Mouse (Mus musculus): Measurements from ENCODE around the gene Kif26a. TPM values are rescaled to one million over a fixed set of nuclear protein-coding genes. Genes with fewer than 3 reads are reported as not detected.

Kif26a gene
- polyA plus RNA-seq, 1 experiment, result not detected

DNA sequence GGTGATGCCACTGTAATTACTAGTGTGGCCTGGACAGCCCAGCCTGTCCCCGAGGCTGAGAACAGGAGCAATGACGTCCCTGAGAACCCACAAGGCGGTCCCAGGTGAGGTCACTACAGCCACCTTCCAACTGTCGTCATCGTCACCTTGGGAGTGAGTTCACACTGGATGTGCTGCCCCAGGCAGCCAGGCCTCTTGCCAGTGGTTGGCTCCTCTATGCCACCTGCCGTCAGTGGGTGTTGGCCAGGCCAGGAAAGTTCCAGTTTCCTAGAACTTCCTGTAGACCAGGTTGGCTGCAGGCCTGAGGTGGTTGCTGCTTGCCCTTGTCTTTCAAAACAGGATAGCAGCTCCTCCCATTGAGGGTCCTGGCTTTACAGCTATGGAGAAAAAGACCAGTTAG is 40.9 kb downstream of the Kif26a start:
- TF ChIP-seq POLR2A (IDR thresholded peaks at IDR 0.05; ENCODE audit: insufficient read depth, low read depth, low read length), result no peak
- TF ChIP-seq CTCF (IDR thresholded peaks at IDR 0.05; ENCODE audit: insufficient read depth, low read depth, low read length), result no peak
- no peak overlapping the region for H3K4me3 ChIP-seq (ENCODE audit: insufficient read depth, low read depth, low read length)
- WGBS, result 82% methylated on average over 6 of the region's 6 CpGs
- no peak overlapping the region for H3K27ac ChIP-seq (ENCODE audit: insufficient read depth, low read depth, low read length)
- H3K4me1 ChIP-seq (ENCODE audit: control insufficient read depth, insufficient read depth, low read length), result peaks cover 27% of the 10 kb centered on the region

DNA sequence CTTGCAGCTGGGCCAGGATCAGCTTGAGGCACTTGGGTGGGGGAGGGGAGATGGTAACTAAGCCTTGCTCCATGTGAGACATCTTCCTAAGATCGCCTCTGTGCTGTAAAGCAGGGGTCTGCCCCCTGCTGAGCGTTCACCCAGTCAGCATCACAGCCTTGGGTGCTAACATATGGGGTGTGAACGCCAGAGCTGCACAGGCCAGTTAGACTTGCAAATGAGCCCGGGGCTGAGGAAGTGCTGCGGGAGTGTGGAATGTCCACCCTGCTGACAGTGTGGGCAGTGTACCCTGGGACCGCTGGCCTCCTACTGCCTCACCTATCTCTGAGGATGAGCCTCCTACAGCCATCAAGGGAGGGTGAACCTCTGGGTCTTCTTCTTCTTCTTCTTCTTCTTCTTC is 45.7 kb downstream of the Kif26a start:
- Histone ChIP-seq H3K4me1 (ENCODE audit: control insufficient read depth, insufficient read depth, low read length) (peaks cover 15% of the 10 kb centered on the region), H3K4me3 (ENCODE audit: insufficient read depth, low read depth, low read length) (no peak overlapping the region), H3K27ac (ENCODE audit: insufficient read depth, low read depth, low read length) (no peak overlapping the region)
- 71% methylated on average over 6 of the region's 6 CpGs for WGBS
- TF ChIP-seq POLR2A (IDR thresholded peaks at IDR 0.05; ENCODE audit: insufficient read depth, low read depth, low read length), result no peak
- TF ChIP-seq CTCF (IDR thresholded peaks at IDR 0.05; ENCODE audit: insufficient read depth, low read depth, low read length), result no peak

DNA sequence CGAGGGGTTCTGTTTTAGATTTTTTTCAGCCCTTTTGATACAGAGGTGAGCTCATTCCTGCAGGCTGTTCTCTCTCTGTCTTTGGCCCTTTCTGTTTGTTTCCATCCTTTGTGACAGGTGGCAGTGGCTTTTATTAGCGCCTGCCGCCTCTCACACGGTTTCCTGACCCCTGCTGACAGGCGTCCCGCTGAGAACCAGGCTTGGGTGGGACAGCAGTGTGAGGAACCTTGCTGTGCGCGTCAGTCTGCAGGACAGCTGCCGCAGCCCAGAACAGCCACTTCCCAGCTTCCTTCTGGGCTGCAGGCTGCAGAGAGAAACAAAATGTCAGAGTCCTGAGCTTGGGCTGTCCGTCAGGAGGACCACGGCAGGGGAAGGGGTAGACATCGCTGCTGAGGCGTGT is 49.0 kb downstream of the Kif26a start:
- WGBS, result 33% methylated on average over 13 of the region's 13 CpGs
- Histone ChIP-seq H3K27ac (ENCODE audit: insufficient read depth, low read depth, low read length) (no peak overlapping the region), H3K4me3 (ENCODE audit: insufficient read depth, low read depth, low read length) (no peak overlapping the region), H3K4me1 (ENCODE audit: control insufficient read depth, insufficient read depth, low read length) (peaks cover 28% of the 10 kb centered on the region)
- TF ChIP-seq CTCF (IDR thresholded peaks at IDR 0.05; ENCODE audit: insufficient read depth, low read depth, low read length) (no peak), POLR2A (IDR thresholded peaks at IDR 0.05; ENCODE audit: insufficient read depth, low read depth, low read length) (no peak)

DNA sequence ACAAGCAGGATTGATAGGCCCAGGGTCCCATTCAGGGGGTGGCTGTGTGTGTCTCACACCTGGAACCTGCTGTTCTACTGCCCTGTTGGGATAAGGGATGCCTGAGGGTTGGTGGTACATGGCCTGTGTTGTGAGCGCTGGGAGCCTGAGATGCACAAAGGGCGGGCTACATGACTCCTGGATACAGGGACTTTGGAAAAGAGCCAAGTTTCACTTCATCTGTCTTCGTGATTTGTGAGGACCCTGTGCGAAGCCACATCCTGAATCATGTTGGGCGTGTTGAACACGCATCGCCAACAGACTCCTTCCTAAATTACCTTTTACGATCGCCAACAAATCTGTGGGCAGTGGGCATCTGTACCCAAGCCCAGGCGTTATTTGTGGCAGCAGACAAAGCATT is 50.6 kb downstream of the Kif26a start:
- TF ChIP-seq CTCF (IDR thresholded peaks at IDR 0.05; ENCODE audit: insufficient read depth, low read depth, low read length), result no peak
- no peak for TF ChIP-seq POLR2A (IDR thresholded peaks at IDR 0.05; ENCODE audit: insufficient read depth, low read depth, low read length)
- peaks cover 30% of the 10 kb centered on the region for H3K4me1 ChIP-seq (ENCODE audit: control insufficient read depth, insufficient read depth, low read length)
- no peak overlapping the region for H3K27ac ChIP-seq (ENCODE audit: insufficient read depth, low read depth, low read length)
- 89% methylated on average over 10 of the region's 10 CpGs for WGBS
- no peak overlapping the region for H3K4me3 ChIP-seq (ENCODE audit: insufficient read depth, low read depth, low read length)

DNA sequence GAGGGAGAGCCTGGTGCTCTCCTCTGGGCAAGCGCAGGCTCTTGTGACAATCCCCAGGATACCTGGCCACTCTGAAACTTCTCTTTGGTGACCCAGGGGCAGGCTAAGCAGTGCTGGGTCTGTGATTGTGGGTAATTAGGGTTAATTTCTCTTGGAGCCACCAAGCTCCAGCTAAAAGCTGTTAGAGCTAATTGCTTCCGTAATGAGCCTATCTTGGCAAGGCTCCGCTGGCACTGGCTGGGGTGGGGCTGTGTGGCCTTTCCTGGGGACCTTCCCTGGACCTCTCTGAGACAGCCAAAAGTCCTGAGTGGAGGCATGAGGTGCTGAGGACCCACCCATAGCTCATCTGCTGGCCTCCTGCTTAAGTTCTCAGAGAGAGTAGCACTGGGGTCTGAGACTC is 53.4 kb downstream of the Kif26a start:
- H3K27ac ChIP-seq (ENCODE audit: insufficient read depth, low read depth, low read length), result no peak overlapping the region
- WGBS, result 51% methylated on average over 3 of the region's 3 CpGs
- H3K4me3 ChIP-seq (ENCODE audit: insufficient read depth, low read depth, low read length), result no peak overlapping the region
- H3K4me1 ChIP-seq (ENCODE audit: control insufficient read depth, insufficient read depth, low read length), result peaks cover 30% of the 10 kb centered on the region
- TF ChIP-seq CTCF (IDR thresholded peaks at IDR 0.05; ENCODE audit: insufficient read depth, low read depth, low read length) (no peak), POLR2A (IDR thresholded peaks at IDR 0.05; ENCODE audit: insufficient read depth, low read depth, low read length) (no peak)

DNA sequence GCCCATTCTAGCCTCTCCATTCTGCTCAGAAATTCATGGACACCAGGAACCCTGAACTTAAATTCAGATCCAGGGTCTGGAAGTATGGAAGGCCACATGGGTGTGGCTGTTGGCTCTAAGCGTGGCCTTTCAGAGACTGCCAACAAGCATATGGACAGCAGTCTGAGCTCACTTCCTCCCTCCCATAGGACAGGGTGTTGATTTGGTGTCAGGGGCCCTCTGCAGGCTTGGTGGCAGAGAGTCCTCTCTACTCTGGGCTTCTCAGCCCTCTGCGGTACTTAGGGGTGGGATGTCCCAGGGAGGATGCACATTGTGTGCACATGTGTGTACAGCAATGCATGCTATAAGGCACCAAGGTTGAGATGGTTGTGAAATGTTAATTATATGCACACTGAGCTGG is 54.0 kb downstream of the Kif26a start:
- no peak overlapping the region for H3K27ac ChIP-seq (ENCODE audit: insufficient read depth, low read depth, low read length)
- peaks cover 26% of the 10 kb centered on the region for H3K4me1 ChIP-seq (ENCODE audit: control insufficient read depth, insufficient read depth, low read length)
- H3K4me3 ChIP-seq (ENCODE audit: insufficient read depth, low read depth, low read length), result no peak overlapping the region
- WGBS, result 81% methylated on average over 2 of the region's 2 CpGs
- no peak for TF ChIP-seq CTCF (IDR thresholded peaks at IDR 0.05; ENCODE audit: insufficient read depth, low read depth, low read length)
- no peak for TF ChIP-seq POLR2A (IDR thresholded peaks at IDR 0.05; ENCODE audit: insufficient read depth, low read depth, low read length)

DNA sequence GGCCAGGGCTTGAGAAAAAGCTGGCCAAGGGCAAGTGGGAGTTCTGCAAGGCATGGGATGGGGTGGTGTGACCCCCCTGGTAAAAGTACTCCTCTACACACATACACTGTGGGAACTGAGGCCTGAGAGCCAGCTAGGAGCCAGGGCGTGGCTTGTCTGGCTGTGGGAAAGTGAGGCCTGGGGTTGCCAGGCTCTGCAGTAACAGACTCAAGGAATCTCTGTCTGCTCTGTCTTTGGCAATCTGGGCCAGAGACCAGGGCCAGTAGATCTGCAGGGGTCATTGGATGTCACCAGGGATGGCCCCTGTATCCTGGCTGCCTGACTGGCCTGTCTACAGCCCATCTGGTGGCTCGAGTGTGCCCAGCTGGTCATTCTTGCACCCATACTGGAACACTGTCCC is 61.2 kb downstream of the Kif26a start:
- TF ChIP-seq CTCF (IDR thresholded peaks at IDR 0.05; ENCODE audit: insufficient read depth, low read depth, low read length) (no peak), POLR2A (IDR thresholded peaks at IDR 0.05; ENCODE audit: insufficient read depth, low read depth, low read length) (no peak)
- peaks cover 27% of the 10 kb centered on the region for H3K4me1 ChIP-seq (ENCODE audit: control insufficient read depth, insufficient read depth, low read length)
- H3K27ac ChIP-seq (ENCODE audit: insufficient read depth, low read depth, low read length), result no peak overlapping the region
- H3K4me3 ChIP-seq (ENCODE audit: insufficient read depth, low read depth, low read length), result no peak overlapping the region
- WGBS, result 81% methylated on average over 2 of the region's 2 CpGs

DNA sequence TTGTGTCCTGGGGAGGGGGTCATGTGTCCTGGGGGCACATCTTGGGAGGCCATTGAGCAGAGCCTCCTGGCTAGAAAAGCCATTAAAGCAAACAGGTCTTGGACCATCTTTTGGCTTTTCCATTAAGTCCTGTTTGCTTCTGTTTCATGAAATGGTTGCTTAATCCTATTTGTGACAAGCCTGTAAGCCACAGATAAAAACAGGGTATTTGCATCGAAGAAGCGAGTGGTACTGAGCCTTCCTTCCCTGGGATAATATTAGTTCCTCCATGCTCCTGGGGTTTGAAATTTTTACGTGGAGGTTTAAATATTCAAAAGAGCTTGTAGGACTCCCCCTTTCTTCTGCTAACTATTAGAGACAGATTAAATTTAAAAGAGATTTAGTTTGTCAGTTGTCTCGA is 61.7 kb downstream of the Kif26a start:
- TF ChIP-seq POLR2A (IDR thresholded peaks at IDR 0.05; ENCODE audit: insufficient read depth, low read depth, low read length) (no peak), CTCF (IDR thresholded peaks at IDR 0.05; ENCODE audit: insufficient read depth, low read depth, low read length) (no peak)
- no peak overlapping the region for H3K27ac ChIP-seq (ENCODE audit: insufficient read depth, low read depth, low read length)
- H3K4me1 ChIP-seq (ENCODE audit: control insufficient read depth, insufficient read depth, low read length), result peaks cover 27% of the 10 kb centered on the region
- no peak overlapping the region for H3K4me3 ChIP-seq (ENCODE audit: insufficient read depth, low read depth, low read length)
- WGBS, result 56% methylated on average over 4 of the region's 4 CpGs

DNA sequence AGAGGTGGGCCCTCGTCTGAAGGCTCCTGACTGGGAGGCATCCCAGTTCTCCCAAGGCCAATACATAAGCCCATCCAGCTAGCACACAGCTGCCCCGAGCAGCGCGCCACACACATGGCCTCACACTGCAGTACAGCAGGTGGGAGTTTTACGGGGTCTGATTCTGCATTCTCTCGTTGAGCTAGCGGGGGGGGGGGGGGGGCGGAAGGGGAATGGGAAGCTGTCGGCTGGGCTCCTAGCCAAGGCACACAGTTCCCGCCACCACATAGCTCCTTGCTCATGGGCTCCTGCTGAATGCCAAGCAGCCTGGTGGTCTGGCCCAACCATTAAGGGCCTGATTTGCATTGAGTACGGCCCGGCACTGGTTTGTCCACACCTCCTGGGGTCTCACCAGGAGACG is 64.6 kb downstream of the Kif26a start:
- TF ChIP-seq CTCF (IDR thresholded peaks at IDR 0.05; ENCODE audit: insufficient read depth, low read depth, low read length) (no peak), POLR2A (IDR thresholded peaks at IDR 0.05; ENCODE audit: insufficient read depth, low read depth, low read length) (no peak)
- WGBS, result 29% methylated on average over 13 of the region's 13 CpGs
- Histone ChIP-seq H3K4me1 (ENCODE audit: control insufficient read depth, insufficient read depth, low read length) (peaks cover 47% of the 10 kb centered on the region), H3K4me3 (ENCODE audit: insufficient read depth, low read depth, low read length) (no peak overlapping the region), H3K27ac (ENCODE audit: insufficient read depth, low read depth, low read length) (no peak overlapping the region)

DNA sequence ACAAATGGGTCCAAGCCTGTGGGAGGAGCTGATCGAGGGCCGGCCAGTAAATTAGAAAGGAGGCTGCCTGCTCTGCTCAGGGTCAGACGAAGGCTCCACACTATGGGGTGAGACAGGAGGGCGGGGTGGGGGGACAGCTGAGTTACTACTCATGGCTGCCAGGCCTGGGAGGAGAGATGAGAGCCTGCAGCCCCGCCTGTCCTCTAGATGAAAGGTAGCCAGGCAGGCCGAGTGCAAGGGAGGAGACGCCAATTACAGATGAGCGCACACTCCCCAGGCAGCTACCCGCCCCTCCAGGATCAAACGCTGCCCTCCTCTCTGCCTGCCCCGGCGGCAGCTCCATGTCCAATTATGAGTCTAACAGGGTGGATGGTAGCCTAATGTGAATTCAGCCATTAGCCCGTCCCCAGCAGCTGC is 68.4 kb downstream of the Kif26a start:
- Histone ChIP-seq H3K4me3 (ENCODE audit: insufficient read depth, low read depth, low read length) (no peak overlapping the region), H3K4me1 (ENCODE audit: control insufficient read depth, insufficient read depth, low read length) (peaks cover 62% of the 10 kb centered on the region), H3K27ac (ENCODE audit: insufficient read depth, low read depth, low read length) (no peak overlapping the region)
- 36% methylated on average over 13 of the region's 13 CpGs for WGBS
- no peak for TF ChIP-seq CTCF (IDR thresholded peaks at IDR 0.05; ENCODE audit: insufficient read depth, low read depth, low read length)

Measured in olfactory bulb, adult 2 months (tissue).